Mouse (Mus musculus): ENCODE results near the gene Cdk16. TPM values are rescaled to one million over a fixed set of nuclear protein-coding genes. Genes with fewer than 3 reads are reported as not detected.
"Not testable (repeated sequence)": the region's sequence is repeated elsewhere in the genome, so short reads cannot be mapped to it uniquely, and the experiment has no call there.

Gene Cdk16
- polyA plus RNA-seq, 1 experiment, result 94.9 TPM

DNA sequence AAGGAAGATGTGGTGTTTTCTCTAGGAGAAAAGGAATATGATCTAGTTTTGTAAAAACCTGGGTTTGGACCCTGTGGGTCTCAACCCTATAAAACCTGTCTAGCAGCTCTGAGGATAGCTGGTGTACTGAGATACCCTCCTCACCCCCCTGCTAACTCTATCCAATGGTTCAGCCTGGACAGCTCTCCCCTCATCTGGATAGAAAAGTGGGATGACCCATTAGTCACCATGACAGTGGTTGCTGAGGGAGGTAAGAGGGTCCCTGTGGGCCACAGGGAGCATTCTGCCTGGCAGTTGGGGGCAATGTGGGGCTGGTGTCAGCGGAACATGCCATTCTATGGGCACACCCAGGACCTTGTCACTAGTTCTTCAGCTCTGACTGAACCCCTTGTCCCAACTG lies 4.9 kb downstream of the Cdk16 start:
- no peaks in the 10 kb centered on the region for H3K9me3 ChIP-seq (replicated peaks; ENCODE audit: control insufficient read depth, insufficient read depth, low read length, poor library complexity, severe bottlenecking)
- no peak overlapping the region for H3K9ac ChIP-seq (ENCODE audit: low read depth, poor library complexity, severe bottlenecking)
- TF ChIP-seq EP300 (IDR thresholded peaks at IDR 0.05; ENCODE audit: insufficient read depth, low read depth, low read length), result no peak
- no peak for TF ChIP-seq CTCF (IDR thresholded peaks at IDR 0.05; ENCODE audit: low read depth, low read length)
- TF ChIP-seq POLR2A (IDR thresholded peaks at IDR 0.05; ENCODE audit: insufficient read depth, low read length), result no peak
- H3K4me1 ChIP-seq (ENCODE audit: control insufficient read depth, insufficient read depth, low read length), result no peaks in the 10 kb centered on the region
- no peaks in the 10 kb centered on the region for H3K27me3 ChIP-seq (ENCODE audit: control insufficient read depth, insufficient read depth, low read length, poor library complexity, severe bottlenecking)
- no peak overlapping the region for H3K4me3 ChIP-seq (ENCODE audit: low read depth, low read length)
- H3K36me3 ChIP-seq (ENCODE audit: control insufficient read depth, insufficient read depth, low read length, poor library complexity, severe bottlenecking), result peaks cover 35% of the 10 kb centered on the region
- no peak overlapping the region for H3K27ac ChIP-seq (ENCODE audit: insufficient read depth, low read length)

DNA sequence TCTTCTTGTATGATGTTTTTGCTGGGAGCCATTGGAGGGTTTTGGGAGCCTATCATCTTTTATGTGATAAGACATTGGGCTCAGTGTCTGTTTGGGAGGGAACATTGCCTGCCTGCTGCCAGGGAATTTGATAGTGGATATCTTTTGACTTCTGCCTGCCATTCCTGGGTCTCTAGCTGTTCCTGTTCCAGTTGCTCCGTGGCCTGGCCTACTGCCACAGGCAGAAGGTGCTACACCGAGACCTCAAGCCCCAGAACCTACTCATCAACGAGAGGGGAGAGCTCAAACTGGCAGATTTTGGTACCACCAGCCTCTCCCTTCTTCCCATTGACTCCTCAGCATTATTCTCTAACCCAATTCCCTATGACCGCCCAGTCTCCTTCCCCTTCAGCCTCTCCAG lies 8.1 kb downstream of the Cdk16 start:
- no peaks in the 10 kb centered on the region for H3K4me1 ChIP-seq (ENCODE audit: control insufficient read depth, insufficient read depth, low read length)
- no peaks in the 10 kb centered on the region for H3K27me3 ChIP-seq (ENCODE audit: control insufficient read depth, insufficient read depth, low read length, poor library complexity, severe bottlenecking)
- H3K27ac ChIP-seq (ENCODE audit: insufficient read depth, low read length), result no peak overlapping the region
- no peak overlapping the region for H3K9ac ChIP-seq (ENCODE audit: low read depth, poor library complexity, severe bottlenecking)
- TF ChIP-seq CTCF (IDR thresholded peaks at IDR 0.05; ENCODE audit: low read depth, low read length) (no peak), EP300 (IDR thresholded peaks at IDR 0.05; ENCODE audit: insufficient read depth, low read depth, low read length) (no peak), POLR2A (IDR thresholded peaks at IDR 0.05; ENCODE audit: insufficient read depth, low read length) (no peak)
- peaks cover 37% of the 10 kb centered on the region for H3K36me3 ChIP-seq (ENCODE audit: control insufficient read depth, insufficient read depth, low read length, poor library complexity, severe bottlenecking)
- H3K4me3 ChIP-seq (ENCODE audit: low read depth, low read length), result no peak overlapping the region
- H3K9me3 ChIP-seq (replicated peaks; ENCODE audit: control insufficient read depth, insufficient read depth, low read length, poor library complexity, severe bottlenecking), result no peaks in the 10 kb centered on the region

DNA sequence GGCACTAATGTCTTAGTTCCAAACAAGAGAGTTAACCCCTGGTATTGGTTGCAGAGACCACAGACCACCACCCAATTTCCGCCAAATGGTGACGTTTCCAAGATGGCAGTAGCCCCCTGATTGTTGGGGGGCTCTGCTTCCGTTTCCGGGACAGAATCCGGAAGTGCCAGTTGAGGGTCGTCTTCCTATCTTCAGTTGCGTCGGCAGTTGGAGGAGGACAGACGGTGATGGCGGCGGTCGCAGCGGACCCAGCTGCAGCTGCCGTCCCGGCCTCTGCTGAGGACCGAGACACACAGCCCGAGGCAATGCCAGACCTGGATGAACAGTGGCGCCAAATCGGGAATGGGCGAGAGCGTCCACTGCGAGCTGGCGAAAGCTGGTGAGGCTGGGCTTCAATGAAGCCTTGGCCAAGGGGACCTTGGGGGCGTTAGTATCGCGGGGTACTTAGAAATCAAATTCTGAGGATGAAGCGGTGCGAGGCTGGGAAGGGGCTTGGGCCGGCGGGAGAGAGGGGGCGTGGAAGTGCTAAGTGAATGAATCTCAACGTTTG lies 16.1 kb downstream of the Cdk16 start, which contains the start of gene Usp11:
Gene Usp11 (plus strand): TSS at position 166 of the 550 bp plus-strand sequence.
- Histone ChIP-seq H3K9me3 (replicated peaks; ENCODE audit: control insufficient read depth, insufficient read depth, low read length, poor library complexity, severe bottlenecking) (no peaks in the 10 kb centered on the region), H3K4me1 (ENCODE audit: control insufficient read depth, insufficient read depth, low read length) (no peaks in the 10 kb centered on the region), H3K9ac (ENCODE audit: low read depth, poor library complexity, severe bottlenecking) (peak within 1 kb of the TSS; percentile 70), H3K36me3 (ENCODE audit: control insufficient read depth, insufficient read depth, low read length, poor library complexity, severe bottlenecking) (no peaks in the 10 kb centered on the region; the same call in 1 of the 2 replicates), H3K27ac (ENCODE audit: insufficient read depth, low read length) (peak within 1 kb of the TSS; percentile 86), H3K4me3 (ENCODE audit: low read depth, low read length) (peak within 1 kb of the TSS; percentile 100), H3K27me3 (ENCODE audit: control insufficient read depth, insufficient read depth, low read length, poor library complexity, severe bottlenecking) (no peaks in the 10 kb centered on the region)
- TF ChIP-seq EP300 (IDR thresholded peaks at IDR 0.05; ENCODE audit: insufficient read depth, low read depth, low read length), result no peak
- TF ChIP-seq POLR2A (IDR thresholded peaks at IDR 0.05; ENCODE audit: insufficient read depth, low read length), result peak; percentile 56

- H3K4me3 ChIP-seq (ENCODE audit: low read depth, low read length), result peak overlapping the region; percentile 100
- H3K36me3 ChIP-seq (ENCODE audit: control insufficient read depth, insufficient read depth, low read length, poor library complexity, severe bottlenecking), result no peaks in the 10 kb centered on the region
- no peaks in the 10 kb centered on the region for H3K4me1 ChIP-seq (ENCODE audit: control insufficient read depth, insufficient read depth, low read length)
- no peak for TF ChIP-seq CTCF (IDR thresholded peaks at IDR 0.05; ENCODE audit: low read depth, low read length)
- TF ChIP-seq EP300 (IDR thresholded peaks at IDR 0.05; ENCODE audit: insufficient read depth, low read depth, low read length), result no peak
- TF ChIP-seq POLR2A (IDR thresholded peaks at IDR 0.05; ENCODE audit: insufficient read depth, low read length), result no peak
- no peaks in the 10 kb centered on the region for H3K9me3 ChIP-seq (replicated peaks; ENCODE audit: control insufficient read depth, insufficient read depth, low read length, poor library complexity, severe bottlenecking)
- H3K27ac ChIP-seq (ENCODE audit: insufficient read depth, low read length), result peak overlapping the region; percentile 82
- no peaks in the 10 kb centered on the region for H3K27me3 ChIP-seq (ENCODE audit: control insufficient read depth, insufficient read depth, low read length, poor library complexity, severe bottlenecking)
- H3K9ac ChIP-seq (ENCODE audit: low read depth, poor library complexity, severe bottlenecking), result peak overlapping the region; percentile 70
Observed at GRCm38 (mm10) chrX:20704295-20705082, 16.7 kb downstream of the Cdk16 start.

GRCm38 (mm10) chrX:20705083-20705402 lies 17.3 kb downstream of the Cdk16 start:
- H3K9ac ChIP-seq (ENCODE audit: low read depth, poor library complexity, severe bottlenecking), result peak overlapping the region; percentile 70
- TF ChIP-seq EP300 (IDR thresholded peaks at IDR 0.05; ENCODE audit: insufficient read depth, low read depth, low read length), result no peak
- TF ChIP-seq CTCF (IDR thresholded peaks at IDR 0.05; ENCODE audit: low read depth, low read length), result no peak
- no peak for TF ChIP-seq POLR2A (IDR thresholded peaks at IDR 0.05; ENCODE audit: insufficient read depth, low read length)
- H3K9me3 ChIP-seq (replicated peaks; ENCODE audit: control insufficient read depth, insufficient read depth, low read length, poor library complexity, severe bottlenecking), result no peaks in the 10 kb centered on the region
- H3K4me3 ChIP-seq (ENCODE audit: low read depth, low read length), result no peak overlapping the region
- no peaks in the 10 kb centered on the region for H3K36me3 ChIP-seq (ENCODE audit: control insufficient read depth, insufficient read depth, low read length, poor library complexity, severe bottlenecking)
- H3K27me3 ChIP-seq (ENCODE audit: control insufficient read depth, insufficient read depth, low read length, poor library complexity, severe bottlenecking), result no peaks in the 10 kb centered on the region
- H3K4me1 ChIP-seq (ENCODE audit: control insufficient read depth, insufficient read depth, low read length), result no peaks in the 10 kb centered on the region
- H3K27ac ChIP-seq (ENCODE audit: insufficient read depth, low read length), result 0 out of 2 replicates have a peak overlapping the region, but pooled peaks have one; percentile 36

- Histone ChIP-seq H3K9ac (ENCODE audit: low read depth, poor library complexity, severe bottlenecking) (no peak overlapping the region), H3K4me1 (ENCODE audit: control insufficient read depth, insufficient read depth, low read length) (no peaks in the 10 kb centered on the region), H3K27ac (ENCODE audit: insufficient read depth, low read length) (no peak overlapping the region; the same call in 1 of the 2 replicates), H3K4me3 (ENCODE audit: low read depth, low read length) (no peak overlapping the region), H3K36me3 (ENCODE audit: control insufficient read depth, insufficient read depth, low read length, poor library complexity, severe bottlenecking) (no peaks in the 10 kb centered on the region), H3K27me3 (ENCODE audit: control insufficient read depth, insufficient read depth, low read length, poor library complexity, severe bottlenecking) (no peaks in the 10 kb centered on the region), H3K9me3 (replicated peaks; ENCODE audit: control insufficient read depth, insufficient read depth, low read length, poor library complexity, severe bottlenecking) (no peaks in the 10 kb centered on the region)
- TF ChIP-seq CTCF (IDR thresholded peaks at IDR 0.05; ENCODE audit: low read depth, low read length), result no peak
- no peak for TF ChIP-seq EP300 (IDR thresholded peaks at IDR 0.05; ENCODE audit: insufficient read depth, low read depth, low read length)
- TF ChIP-seq POLR2A (IDR thresholded peaks at IDR 0.05; ENCODE audit: insufficient read depth, low read length), result no peak
Observed at GRCm38 (mm10) chrX:20728681-20729080, 40.9 kb downstream of the Cdk16 start.

GRCm38 (mm10) chrX:20730048-20730447 lies 42.3 kb downstream of the Cdk16 start:
- not testable (repeated sequence) for H3K36me3 ChIP-seq (ENCODE audit: control insufficient read depth, insufficient read depth, low read length, poor library complexity, severe bottlenecking); H3K9ac ChIP-seq (ENCODE audit: low read depth, poor library complexity, severe bottlenecking); H3K4me1 ChIP-seq (ENCODE audit: control insufficient read depth, insufficient read depth, low read length); H3K4me3 ChIP-seq (ENCODE audit: low read depth, low read length); H3K27me3 ChIP-seq (ENCODE audit: control insufficient read depth, insufficient read depth, low read length, poor library complexity, severe bottlenecking); H3K9me3 ChIP-seq (replicated peaks; ENCODE audit: control insufficient read depth, insufficient read depth, low read length, poor library complexity, severe bottlenecking)
- H3K27ac ChIP-seq (ENCODE audit: insufficient read depth, low read length), result peak overlapping the region; percentile 28; the same call in 1 of the 2 replicates

All from ES-Bruce4 (cell line).